ENCODE assay signal across 10 mouse cellular contexts in genomic region chr17:91088037-91088715, GRCm38 (mm10). TPM values are rescaled to one million over a fixed set of nuclear protein-coding genes. Genes with fewer than 3 reads are reported as not detected.
DNase-seq lines count a peak whose midpoint lies in the region; ATAC-seq and TF ChIP-seq lines count a peak whose summit lies in the region.
"Had no signal": no experiment of that assay in that cellular context is flagged by ENCODE, and none has a peak within 500 bp of the region (broad histone marks: within the 10 kb centered on the region; RNA-seq: fewer than 3 reads in every experiment).

No protein-coding gene starts in this region.

- no peak for ATAC-seq in cerebellum, adult (ENCODE audit: insufficient number of reproducible peaks, low FRiP score, low TSS enrichment)
- ATAC-seq in kidney, postnatal 0 days (replicated peaks; ENCODE audit: low FRiP score, low read depth), result 0 out of 2 replicates have a peak, but pooled peaks have one; percentile 23
- ATAC-seq in kidney, embryonic 14.5 days (ENCODE audit: low FRiP score, low TSS enrichment), result no peak
- ATAC-seq: liver, embryonic 12.5 days had no signal

- no peak for TF ChIP-seq CTCF in cerebellum, adult 2 months (IDR thresholded peaks at IDR 0.05; ENCODE audit: borderline replicate concordance, insufficient read depth, low read depth, low read length)
- no peak for TF ChIP-seq CTCF in kidney, postnatal 0 days (IDR thresholded peaks at IDR 0.05; ENCODE audit: low read depth)
- TF ChIP-seq CTCF in cortical plate, adult 2 months (IDR thresholded peaks at IDR 0.05; ENCODE audit: extremely low read depth, insufficient read depth, low read length), result no peak

- no peak overlapping the region for H3K4me2 ChIP-seq in kidney, postnatal 0 days (ENCODE audit: low read length)
- H3K4me2 ChIP-seq in kidney, embryonic 14.5 days (replicated peaks; ENCODE audit: low read depth, low read length), result no peak overlapping the region
- H3K4me2 ChIP-seq: liver, embryonic 12.5 days had no signal

- no peak overlapping the region for H3K4me3 ChIP-seq in cerebellum, adult 2 months (replicated peaks; ENCODE audit: insufficient read depth, low read depth, low read length)
- H3K4me3 ChIP-seq in kidney, postnatal 0 days (replicated peaks; ENCODE audit: low read depth, low read length), result no peak overlapping the region
- no peak overlapping the region for H3K4me3 ChIP-seq in kidney, embryonic 14.5 days (ENCODE audit: low read length)
- peak overlapping the region; percentile 30; the same call in 1 of the 2 replicates for H3K4me3 ChIP-seq in cortical plate, adult 2 months (ENCODE audit: insufficient read depth, low read length)
- H3K4me3 ChIP-seq: liver, embryonic 12.5 days had no signal

- H3K36me3 ChIP-seq in kidney, postnatal 0 days (ENCODE audit: insufficient read depth, low read length), result no peaks in the 10 kb centered on the region
- no peaks in the 10 kb centered on the region for H3K36me3 ChIP-seq in kidney, embryonic 14.5 days (ENCODE audit: control insufficient read depth, insufficient read depth, low read length)
- H3K36me3 ChIP-seq: liver, embryonic 12.5 days had no signal

- H3K9ac ChIP-seq in kidney, postnatal 0 days (ENCODE audit: low read depth, low read length), result no peak overlapping the region
- no peak overlapping the region; the same call in 1 of the 2 replicates for H3K9ac ChIP-seq in kidney, embryonic 14.5 days (ENCODE audit: low read depth, low read length)
- H3K9ac ChIP-seq: liver, embryonic 12.5 days had no signal

- H3K27ac ChIP-seq in cerebellum, adult 2 months (ENCODE audit: insufficient read depth, low read length), result no peak overlapping the region
- H3K27ac ChIP-seq in kidney, postnatal 0 days, result no peak overlapping the region
- H3K27ac ChIP-seq in kidney, embryonic 14.5 days (ENCODE audit: low read depth, low read length), result no peak overlapping the region
- H3K27ac ChIP-seq in cortical plate, adult 2 months (ENCODE audit: insufficient read depth, low read length), result 0 out of 2 replicates have a peak overlapping the region, but pooled peaks have one; percentile 37
- H3K27ac ChIP-seq: liver, embryonic 12.5 days had no signal

- H3K4me1 ChIP-seq in cerebellum, adult 2 months (ENCODE audit: control insufficient read depth, insufficient read depth, low read length), result peaks cover 12% of the 10 kb centered on the region
- no peaks in the 10 kb centered on the region for H3K4me1 ChIP-seq in kidney, postnatal 0 days (replicated peaks; ENCODE audit: insufficient read depth, low read length)
- no peaks in the 10 kb centered on the region for H3K4me1 ChIP-seq in kidney, embryonic 14.5 days (ENCODE audit: control insufficient read depth, insufficient read depth, low read length)
- H3K4me1 ChIP-seq in cortical plate, adult 2 months (ENCODE audit: control insufficient read depth, insufficient read depth, low read length), result peaks cover 3% of the 10 kb centered on the region
- H3K4me1 ChIP-seq: liver, embryonic 12.5 days had no signal

- TF ChIP-seq POLR2A in cerebellum, adult 2 months (IDR thresholded peaks at IDR 0.05; ENCODE audit: borderline replicate concordance, insufficient read depth, low read length), result no peak
- TF ChIP-seq POLR2A in cortical plate, adult 2 months (IDR thresholded peaks at IDR 0.05; ENCODE audit: extremely low read depth, insufficient read depth, low read length), result no peak

- WGBS in cerebellum, adult 2 months, result 83% methylated on average over 82 of the region's 82 CpGs
- WGBS in kidney, postnatal 0 days, result 75% methylated on average over 66 of the region's 82 CpGs
- WGBS in kidney, embryonic 14.5 days, result 74% methylated on average over 79 of the region's 82 CpGs

- peak; percentile 24 to 37 for DNase-seq in cerebellum, adult 2 months
- DNase-seq in kidney, postnatal 0 days (ENCODE audit: low spot score), result no peak
- peak; percentile 9 for DNase-seq in 3134 (ENCODE audit: extremely low read depth, insufficient read length, low spot score)
- DNase-seq in adrenal gland, postnatal 4 days (ENCODE audit: low spot score in 2 of 2), result no peak
- no peak for DNase-seq in B cell, adult 2 months
- DNase-seq: gastrocnemius, postnatal 25 days had no signal

- no peaks in the 10 kb centered on the region for H3K9me3 ChIP-seq in kidney, postnatal 0 days (replicated peaks; ENCODE audit: low read length)
- H3K9me3 ChIP-seq in kidney, embryonic 14.5 days (ENCODE audit: control insufficient read depth, low read length), result peaks cover 10% of the 10 kb centered on the region; the same call in 1 of the 2 replicates

- H3K27me3 ChIP-seq in cerebellum, adult 2 months (ENCODE audit: control insufficient read depth, insufficient read depth, low read length), result no peaks in the 10 kb centered on the region
- no peaks in the 10 kb centered on the region for H3K27me3 ChIP-seq in kidney, postnatal 0 days (ENCODE audit: insufficient read depth, low read length)
- H3K27me3 ChIP-seq in kidney, embryonic 14.5 days (ENCODE audit: control insufficient read depth, insufficient read depth, low read length), result no peaks in the 10 kb centered on the region
- H3K27me3 ChIP-seq: liver, embryonic 12.5 days had no signal

RNA-seq across cellular contexts. Expression of gene Nrxn1, which starts 4.7 kb away (rescaled TPM):
- polyA plus RNA-seq in cerebellum, adult 2 months (2012; rRNA removed), result 143 and 168 TPM in 2 replicates
- 1.7 TPM in 2 replicates for polyA plus RNA-seq in kidney, postnatal 0 days (2015; fragmentation: Nextera tagmentation; extraction: Ambion mirVana)
- polyA plus RNA-seq in kidney, embryonic 14.5 days (2014; fragmentation: Nextera tagmentation; extraction: Ambion mirVana), result 7.7 and 10.1 TPM in 2 replicates
- polyA plus RNA-seq in cortical plate, adult 2 months (2012; rRNA removed), result 244 and 266 TPM in 2 replicates
- total RNA-seq in adrenal gland, postnatal 4 days (2021), result 10 to 100 TPM; 20.1 to 20.6 TPM

Comparison
In these comparisons a context has a peak if more than half of its experiments do, and no peak if none do; other contexts are left out.
1. DNase-seq: peak in cerebellum, adult 2 months (2 of 2) and 3134 (single experiment); none in kidney, postnatal 0 days (single experiment), adrenal gland, postnatal 4 days (0 of 2) and B cell, adult 2 months (0 of 2).
2. RNA of gene Nrxn1, which starts 4.7 kb away (polyA plus RNA-seq): 244 to 266 TPM in cortical plate, adult 2 months and 143 to 168 TPM in cerebellum, adult 2 months; 7.7 to 10.1 TPM in kidney, embryonic 14.5 days and 1.7 TPM in kidney, postnatal 0 days; every median in the first group is over 10 times any median in the second.